Mouse (Mus musculus): ENCODE data around the gene Tmem100.

- TF ChIP-seq CTCF (IDR thresholded peaks at IDR 0.05; ENCODE audit: low read depth), result no peak
- no peak for TF ChIP-seq EP300 (IDR thresholded peaks at IDR 0.05; ENCODE audit: low read depth)
These were observed 4.5 kb downstream of the Tmem100 start for GRCm38 (mm10) chr11:90034646-90035045.
